Mouse (Mus musculus): ENCODE measurements around the gene Usp40. TPM values are rescaled to one million over a fixed set of nuclear protein-coding genes. Genes with fewer than 3 reads are reported as not detected.
"Not testable (repeated sequence)": the region's sequence is repeated elsewhere in the genome, so short reads cannot be mapped to it uniquely, and the experiment has no call there.

Usp40 gene
- 17.7 TPM in 2 replicates for polyA plus RNA-seq (2012; rRNA removed)

DNA sequence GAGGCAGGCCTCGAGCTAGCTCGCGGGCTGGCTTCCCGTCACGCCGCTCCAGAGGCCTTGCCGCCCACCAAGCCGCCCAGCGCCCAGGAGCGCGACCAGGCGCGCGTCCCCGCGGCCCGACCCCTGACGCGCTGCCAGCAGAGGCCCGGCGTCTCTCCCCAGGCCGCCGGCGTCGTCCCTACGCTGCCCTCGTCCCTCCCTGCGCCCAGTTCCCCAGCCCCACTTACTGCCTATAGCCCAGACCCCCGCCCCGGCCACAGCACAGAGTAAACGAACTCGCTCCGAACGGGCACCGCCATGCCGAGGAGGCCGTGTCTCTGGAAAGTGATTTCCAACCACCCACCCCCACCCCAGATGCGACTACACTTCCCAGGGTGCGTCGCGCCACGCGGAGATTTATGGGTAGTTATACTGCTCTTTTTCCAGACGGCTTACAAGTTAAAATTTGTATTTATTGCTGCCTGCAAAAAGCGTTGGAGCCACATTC is at the start of gene Usp40:
TSS of gene Usp40 (minus strand) at position 341 of the 487 bp plus-strand sequence.
- no peak for TF ChIP-seq CTCF (IDR thresholded peaks at IDR 0.05; ENCODE audit: extremely low read depth, insufficient read depth, low read length)
- peak; percentile 72 for TF ChIP-seq POLR2A (IDR thresholded peaks at IDR 0.05; ENCODE audit: extremely low read depth, insufficient read depth, low read length)
- Histone ChIP-seq H3K27ac (ENCODE audit: insufficient read depth, low read length) (peak within 1 kb of the TSS; percentile 86), H3K4me1 (ENCODE audit: control insufficient read depth, insufficient read depth, low read length) (peaks cover 2% of the 10 kb centered on the region; the same call in 1 of the 2 replicates), H3K4me3 (ENCODE audit: insufficient read depth, low read length) (peak within 1 kb of the TSS; percentile 77)

DNA sequence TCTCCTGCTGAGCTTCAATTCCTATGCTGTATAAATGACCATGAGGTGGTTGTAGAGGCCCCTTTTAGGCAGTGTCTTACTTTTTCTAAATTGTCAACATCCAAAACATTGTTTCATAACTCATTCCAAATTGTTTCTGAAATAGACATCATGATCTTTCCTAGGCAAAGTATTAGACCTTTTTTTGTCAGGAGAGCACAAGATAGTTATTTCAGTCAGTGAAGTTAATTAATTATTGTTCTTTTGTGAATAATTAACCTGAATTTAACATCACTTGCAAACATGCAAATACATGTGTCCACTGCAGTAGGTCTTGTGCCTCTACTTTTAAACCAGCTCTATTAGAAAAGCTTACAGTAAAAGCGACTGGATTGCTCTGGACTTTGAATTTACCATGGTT is 46.7 kb upstream of the Usp40 start, which contains the start of gene Ugt1a10:
TSS of gene Ugt1a10 (plus strand) at position 301 of the 400 bp plus-strand sequence.
- no peak within 1 kb of the TSS for H3K27ac ChIP-seq (ENCODE audit: insufficient read depth, low read length)
- no peaks in the 10 kb centered on the region for H3K4me1 ChIP-seq (ENCODE audit: control insufficient read depth, insufficient read depth, low read length)
- H3K4me3 ChIP-seq (ENCODE audit: insufficient read depth, low read length), result no peak within 1 kb of the TSS
- TF ChIP-seq POLR2A (IDR thresholded peaks at IDR 0.05; ENCODE audit: extremely low read depth, insufficient read depth, low read length), result no peak
- TF ChIP-seq CTCF (IDR thresholded peaks at IDR 0.05; ENCODE audit: extremely low read depth, insufficient read depth, low read length), result no peak

DNA sequence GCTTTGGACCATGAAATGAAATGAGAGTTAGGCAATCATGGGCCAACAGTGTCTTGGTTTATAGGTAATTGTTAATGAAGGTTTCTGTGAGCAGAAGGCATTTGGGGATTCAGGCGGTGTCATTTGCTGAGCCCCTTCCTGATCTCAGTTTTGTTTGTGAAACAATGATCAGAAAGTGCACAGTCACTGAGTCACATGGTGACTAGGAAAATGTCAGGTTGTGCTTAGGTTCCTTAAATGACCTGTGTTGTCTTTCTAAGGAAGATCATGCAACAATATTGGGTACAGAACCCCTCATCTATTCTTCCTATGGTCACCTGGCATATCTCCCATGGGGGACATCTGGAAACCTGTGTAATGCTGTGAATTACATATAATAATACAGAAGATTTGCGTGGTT is 39.1 kb upstream of the Usp40 start:
- not testable (repeated sequence) for H3K4me1 ChIP-seq (ENCODE audit: control insufficient read depth, insufficient read depth, low read length); H3K4me3 ChIP-seq (ENCODE audit: insufficient read depth, low read length); H3K27ac ChIP-seq (ENCODE audit: insufficient read depth, low read length)

DNA sequence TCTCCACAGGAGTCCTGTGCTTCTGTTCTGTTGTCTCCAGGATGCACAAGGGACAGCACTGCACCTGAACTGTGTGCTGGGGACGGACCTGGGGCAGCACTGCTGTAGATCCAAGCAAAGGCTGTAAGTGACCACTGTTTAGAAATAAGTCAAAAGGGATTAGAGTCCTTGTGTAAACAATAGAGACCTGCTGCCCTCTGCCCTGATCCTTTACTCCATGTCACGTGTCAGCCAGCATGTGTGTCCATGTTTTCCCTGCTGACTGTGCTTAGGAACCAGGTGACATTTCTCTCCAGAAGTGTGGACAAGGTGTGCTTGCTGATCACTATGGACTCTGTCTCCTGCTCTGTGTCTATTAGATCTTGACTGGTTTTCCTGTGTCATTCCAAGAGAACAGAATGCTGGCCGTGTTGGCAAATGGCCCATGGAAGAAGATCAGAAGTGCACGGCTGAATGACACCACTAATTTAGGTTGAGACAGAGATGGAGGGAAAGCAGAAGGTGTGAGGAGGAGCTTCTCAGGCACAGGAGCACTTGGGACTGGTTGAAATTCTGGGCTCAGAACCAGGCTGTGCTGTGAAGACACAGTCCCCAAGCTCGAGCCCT is 36.6 kb upstream of the Usp40 start:
- H3K4me1 ChIP-seq (ENCODE audit: control insufficient read depth, insufficient read depth, low read length); H3K4me3 ChIP-seq (ENCODE audit: insufficient read depth, low read length); H3K27ac ChIP-seq (ENCODE audit: insufficient read depth, low read length): not testable (repeated sequence)

DNA sequence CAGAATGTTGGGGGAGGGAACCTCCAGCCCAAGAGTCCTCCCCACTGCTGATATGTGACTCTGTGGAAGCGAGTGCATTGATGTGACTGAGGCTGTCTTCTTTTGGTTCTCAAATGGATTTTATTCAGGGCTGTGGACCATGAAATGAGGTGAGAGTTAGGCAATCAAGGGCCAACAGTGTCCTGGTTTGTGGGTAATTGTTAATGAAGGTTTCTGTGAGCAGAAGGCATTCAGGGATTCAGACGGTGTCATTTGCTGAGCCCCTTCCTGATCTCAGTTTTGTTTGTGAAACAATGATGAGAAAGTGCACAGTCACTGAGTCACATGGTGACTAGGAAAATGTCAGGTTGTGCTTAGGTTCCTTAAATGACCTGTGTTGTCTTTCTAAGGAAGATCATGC is 34.7 kb upstream of the Usp40 start:
- H3K4me3 ChIP-seq (ENCODE audit: insufficient read depth, low read length); H3K27ac ChIP-seq (ENCODE audit: insufficient read depth, low read length); H3K4me1 ChIP-seq (ENCODE audit: control insufficient read depth, insufficient read depth, low read length): not testable (repeated sequence)

DNA sequence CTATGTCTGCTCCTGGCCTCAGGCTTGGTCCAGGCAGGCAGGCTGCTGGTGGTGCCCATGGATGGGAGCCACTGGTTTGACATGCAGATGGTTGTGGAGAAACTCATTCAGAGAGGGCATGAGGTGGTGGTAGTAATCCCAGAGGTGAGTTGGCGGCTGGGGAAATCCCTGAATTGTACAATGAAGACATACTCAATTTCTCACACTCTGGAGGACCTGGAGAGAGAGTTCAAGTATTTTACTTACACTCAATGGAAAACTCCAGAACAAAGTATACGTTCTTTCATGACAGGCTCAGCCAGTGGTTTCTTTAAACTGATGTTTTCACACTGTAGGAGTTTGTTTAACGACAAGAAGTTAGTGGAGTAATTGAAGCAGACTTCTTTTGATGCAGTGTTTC is 16.9 kb upstream of the Usp40 start:
- not testable (repeated sequence) for H3K4me1 ChIP-seq (ENCODE audit: control insufficient read depth, insufficient read depth, low read length); H3K27ac ChIP-seq (ENCODE audit: insufficient read depth, low read length); H3K4me3 ChIP-seq (ENCODE audit: insufficient read depth, low read length)

DNA sequence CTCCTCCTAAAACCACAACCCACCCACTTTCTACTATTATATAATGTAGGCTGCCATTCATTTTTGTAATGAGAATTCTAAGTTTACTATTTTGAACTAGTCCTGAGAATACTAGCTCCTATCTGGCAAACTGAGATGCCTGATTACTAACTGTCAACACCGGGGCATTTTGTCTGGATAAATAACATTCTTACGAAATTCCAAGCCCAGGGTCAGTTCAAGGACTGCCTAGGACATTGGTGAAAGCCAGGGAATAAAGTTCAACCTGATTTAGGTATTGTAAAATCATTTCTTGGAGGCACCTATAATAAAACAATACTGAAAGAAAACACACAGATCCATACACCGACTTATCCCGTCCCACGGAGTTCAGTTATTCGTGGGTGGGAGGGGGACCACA is 7.0 kb upstream of the Usp40 start:
- H3K4me3 ChIP-seq (ENCODE audit: insufficient read depth, low read length), result no peak overlapping the region
- H3K4me1 ChIP-seq (ENCODE audit: control insufficient read depth, insufficient read depth, low read length), result no peaks in the 10 kb centered on the region
- no peak overlapping the region for H3K27ac ChIP-seq (ENCODE audit: insufficient read depth, low read length)
- TF ChIP-seq CTCF (IDR thresholded peaks at IDR 0.05; ENCODE audit: extremely low read depth, insufficient read depth, low read length) (no peak), POLR2A (IDR thresholded peaks at IDR 0.05; ENCODE audit: extremely low read depth, insufficient read depth, low read length) (no peak)

DNA sequence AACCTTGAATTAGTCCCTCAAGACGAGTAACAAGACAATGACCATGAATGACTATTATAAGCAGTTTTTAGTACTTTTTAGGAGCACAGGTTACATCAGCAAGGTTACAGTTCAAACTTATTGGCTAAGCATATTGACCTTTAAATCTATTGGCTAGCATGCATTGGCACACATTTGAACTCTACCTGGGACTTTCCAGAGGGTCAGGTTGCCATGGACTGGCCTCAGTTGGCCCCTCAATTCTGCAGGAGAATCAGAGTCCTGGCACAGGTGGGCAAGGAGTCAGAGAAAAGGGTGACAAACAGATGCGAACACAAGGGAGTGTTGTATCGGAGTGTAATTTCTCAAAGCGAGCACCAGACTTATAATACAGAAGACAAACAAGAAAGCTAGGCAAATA is 6.3 kb upstream of the Usp40 start:
- TF ChIP-seq CTCF (IDR thresholded peaks at IDR 0.05; ENCODE audit: extremely low read depth, insufficient read depth, low read length) (no peak), POLR2A (IDR thresholded peaks at IDR 0.05; ENCODE audit: extremely low read depth, insufficient read depth, low read length) (no peak)
- no peaks in the 10 kb centered on the region for H3K4me1 ChIP-seq (ENCODE audit: control insufficient read depth, insufficient read depth, low read length)

DNA sequence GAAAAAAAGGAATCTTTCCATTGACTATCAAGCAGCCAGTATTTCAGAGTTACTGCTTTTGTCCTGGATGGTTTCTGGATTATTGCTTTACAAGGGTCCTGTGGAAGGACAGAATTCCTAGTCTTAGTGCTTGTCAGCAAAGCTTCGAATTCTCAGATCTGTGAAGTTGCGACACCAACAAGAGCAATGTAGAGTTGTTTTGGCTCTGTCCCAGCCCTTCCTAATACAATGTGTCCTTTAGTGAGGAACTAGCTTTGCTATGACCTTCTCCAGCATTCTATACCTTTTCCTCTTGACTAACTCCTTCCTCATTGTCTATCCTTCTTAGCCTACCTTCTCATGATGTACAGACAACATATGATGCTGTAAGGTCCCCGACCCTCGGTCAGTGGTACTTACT is 5.8 kb upstream of the Usp40 start:
- no peaks in the 10 kb centered on the region for H3K4me1 ChIP-seq (ENCODE audit: control insufficient read depth, insufficient read depth, low read length)
- no peak overlapping the region for H3K27ac ChIP-seq (ENCODE audit: insufficient read depth, low read length)
- TF ChIP-seq POLR2A (IDR thresholded peaks at IDR 0.05; ENCODE audit: extremely low read depth, insufficient read depth, low read length) (no peak), CTCF (IDR thresholded peaks at IDR 0.05; ENCODE audit: extremely low read depth, insufficient read depth, low read length) (no peak)
- H3K4me3 ChIP-seq (ENCODE audit: insufficient read depth, low read length), result no peak overlapping the region

More for the DNA sequence above, 6.3 kb upstream of the Usp40 start:
- no peak overlapping the region for H3K27ac ChIP-seq (ENCODE audit: insufficient read depth, low read length)
- no peak overlapping the region for H3K4me3 ChIP-seq (ENCODE audit: insufficient read depth, low read length)

DNA sequence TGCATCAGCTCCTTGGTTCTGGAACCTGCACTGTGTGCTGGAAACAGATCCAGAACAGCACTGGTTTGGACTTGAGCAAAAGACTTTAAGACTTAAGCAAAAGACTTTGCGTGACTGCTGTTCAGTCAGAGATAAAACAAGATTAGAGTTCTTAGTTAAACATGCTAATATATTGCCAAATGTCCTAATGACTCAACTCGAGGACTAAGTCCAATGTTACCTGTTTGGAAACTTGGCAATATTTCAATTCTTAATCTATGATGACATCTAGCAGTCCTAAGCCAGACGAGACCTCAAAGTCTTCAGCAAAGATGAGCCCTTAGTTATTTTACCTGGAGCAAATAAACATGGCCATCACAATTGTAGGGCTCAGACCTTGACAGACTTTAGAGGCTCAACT is 5.4 kb upstream of the Usp40 start:
- Histone ChIP-seq H3K27ac (ENCODE audit: insufficient read depth, low read length) (no peak overlapping the region), H3K4me1 (ENCODE audit: control insufficient read depth, insufficient read depth, low read length) (no peaks in the 10 kb centered on the region), H3K4me3 (ENCODE audit: insufficient read depth, low read length) (no peak overlapping the region)
- no peak for TF ChIP-seq CTCF (IDR thresholded peaks at IDR 0.05; ENCODE audit: extremely low read depth, insufficient read depth, low read length)
- no peak for TF ChIP-seq POLR2A (IDR thresholded peaks at IDR 0.05; ENCODE audit: extremely low read depth, insufficient read depth, low read length)

DNA sequence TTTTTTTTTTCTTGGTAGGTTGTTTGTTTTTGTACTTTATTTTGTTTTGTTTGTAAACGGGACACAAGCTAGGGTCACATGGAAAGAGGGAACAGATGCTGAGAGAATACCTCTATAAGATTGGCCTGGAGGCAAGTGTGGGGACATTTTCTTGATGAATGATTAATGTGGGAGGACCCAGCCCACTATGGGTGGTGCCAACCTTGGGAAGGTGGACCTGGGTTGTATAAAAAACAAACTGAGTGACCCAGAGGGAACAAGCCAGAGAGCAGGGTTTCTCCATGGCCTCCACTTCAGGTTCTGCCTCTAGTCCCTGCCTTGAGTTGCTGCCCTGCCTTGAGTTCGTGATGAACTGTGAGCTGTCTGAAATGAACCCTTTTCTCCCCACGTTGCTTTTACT is 1.2 kb upstream of the Usp40 start:
- Histone ChIP-seq H3K4me1 (ENCODE audit: control insufficient read depth, insufficient read depth, low read length) (peaks cover 2% of the 10 kb centered on the region; the same call in 1 of the 2 replicates), H3K4me3 (ENCODE audit: insufficient read depth, low read length) (no peak overlapping the region), H3K27ac (ENCODE audit: insufficient read depth, low read length) (no peak overlapping the region)
- TF ChIP-seq POLR2A (IDR thresholded peaks at IDR 0.05; ENCODE audit: extremely low read depth, insufficient read depth, low read length) (no peak), CTCF (IDR thresholded peaks at IDR 0.05; ENCODE audit: extremely low read depth, insufficient read depth, low read length) (no peak)
